Mouse (Mus musculus) hindbrain, embryonic 10.5 days (tissue): ENCODE measurements around the gene Clic3. TPM values are rescaled to one million over a fixed set of nuclear protein-coding genes. Genes with fewer than 3 reads are reported as not detected.

Experiments used
- polyA plus RNA-seq: library from polyadenylated mRNA; unstranded; fragments of >200 nt; fragmentation: Nextera tagmentation; extraction: Ambion mirVana; gene quantifications from 2 replicates; pipeline ENCODE4 v1.2.1, GENCODE M21; 2016

The Clic3 gene
- polyA plus RNA-seq, 1 experiment from 2014 or later: 0.90 TPM

Other genes starting within 250 kb of the Clic3 start
- 123 and 132 TPM in 2 replicates for gene Nelfb, start 245.3 kb upstream of the Clic3 start, polyA plus RNA-seq
- not detected in 2 replicates for gene Stpg3, start 242.2 kb upstream of the Clic3 start, polyA plus RNA-seq
- gene Fam166a, start 238.1 kb upstream of the Clic3 start, polyA plus RNA-seq: not detected in 2 replicates
- gene Tubb4b, start 232.1 kb upstream of the Clic3 start, polyA plus RNA-seq: 655 and 693 TPM in 2 replicates
- gene Slc34a3, start 222.5 kb upstream of the Clic3 start, polyA plus RNA-seq: not detected in 2 replicates
- gene Rnf224, start 220.1 kb upstream of the Clic3 start, polyA plus RNA-seq: not detected in 2 replicates
- gene Rnf208, start 214.6 kb upstream of the Clic3 start, polyA plus RNA-seq: 25.5 and 43.5 TPM in 2 replicates
- gene Cysrt1, start 214.4 kb upstream of the Clic3 start, polyA plus RNA-seq: not detected in 2 replicates
- gene AL732309.1, start 210.0 kb upstream of the Clic3 start, polyA plus RNA-seq: 5.7 and 6.2 TPM in 2 replicates
- 18.7 and 20.3 TPM in 2 replicates for gene Tmem203, start 201.4 kb upstream of the Clic3 start, polyA plus RNA-seq
- 8.1 and 9.5 TPM in 2 replicates for gene Tprn, start 194.2 kb upstream of the Clic3 start, polyA plus RNA-seq
- gene Ssna1, start 184.4 kb upstream of the Clic3 start, polyA plus RNA-seq: 248 and 259 TPM in 2 replicates
- 150 and 156 TPM in 2 replicates for gene Anapc2, start 184.4 kb upstream of the Clic3 start, polyA plus RNA-seq
- gene Tmem210, start 168.7 kb upstream of the Clic3 start, polyA plus RNA-seq: not detected in 2 replicates
- not detected in 2 replicates for gene Lrrc26, start 166.9 kb upstream of the Clic3 start, polyA plus RNA-seq
- gene Grin1, start 137.7 kb upstream of the Clic3 start, polyA plus RNA-seq: 1.2 and 4.5 TPM in 2 replicates
- gene Man1b1, start 124.5 kb upstream of the Clic3 start, polyA plus RNA-seq: 57.4 and 58.7 TPM in 2 replicates
- gene Dpp7, start 100.5 kb upstream of the Clic3 start, polyA plus RNA-seq: 21.1 and 21.8 TPM in 2 replicates
- 7.4 and 10.1 TPM in 2 replicates for gene Uap1l1, start 91.2 kb upstream of the Clic3 start, polyA plus RNA-seq
- gene Sapcd2, start 84.5 kb upstream of the Clic3 start, polyA plus RNA-seq: 71.6 and 75.1 TPM in 2 replicates
- gene Entpd2, start 61.0 kb upstream of the Clic3 start, polyA plus RNA-seq: 0.31 TPM in 1 of 2 replicates, not detected in the other
- 75.1 and 155 TPM in 2 replicates for gene Npdc1, start 57.5 kb upstream of the Clic3 start, polyA plus RNA-seq
- not detected in 2 replicates for gene Fut7, start 33.6 kb upstream of the Clic3 start, polyA plus RNA-seq
- 5.7 and 5.9 TPM in 2 replicates for gene Abca2, start 28.1 kb upstream of the Clic3 start, polyA plus RNA-seq
- 17.0 and 31.3 TPM in 2 replicates for gene Paxx, start 4.3 kb downstream of the Clic3 start, polyA plus RNA-seq
- 0.49 and 1.7 TPM in 2 replicates for gene Ptgds, start 13.2 kb downstream of the Clic3 start, polyA plus RNA-seq
- not detected in 2 replicates for gene Lcn12, start 37.1 kb downstream of the Clic3 start, polyA plus RNA-seq
- gene Fbxw5, start 43.9 kb downstream of the Clic3 start, polyA plus RNA-seq: 88.3 and 109 TPM in 2 replicates
- gene C8g, start 44.9 kb downstream of the Clic3 start, polyA plus RNA-seq: 5.8 and 6.0 TPM in 2 replicates
- gene Traf2, start 90.1 kb downstream of the Clic3 start, polyA plus RNA-seq: 38.2 and 40.1 TPM in 2 replicates
- gene Edf1, start 101.0 kb downstream of the Clic3 start, polyA plus RNA-seq: 376 and 388 TPM in 2 replicates
- gene Mamdc4, start 118.0 kb downstream of the Clic3 start, polyA plus RNA-seq: 1.4 and 3.8 TPM in 2 replicates
- 163 and 189 TPM in 2 replicates for gene Phpt1, start 118.4 kb downstream of the Clic3 start, polyA plus RNA-seq
- gene Ajm1, start 124.9 kb downstream of the Clic3 start, polyA plus RNA-seq: 0.05 and 0.44 TPM in 2 replicates
- 75.5 and 80.0 TPM in 2 replicates for gene Rabl6, start 151.7 kb downstream of the Clic3 start, polyA plus RNA-seq
- 0.17 and 0.18 TPM in 2 replicates for gene Ccdc183, start 160.8 kb downstream of the Clic3 start, polyA plus RNA-seq
- gene Tmem141, start 165.2 kb downstream of the Clic3 start, polyA plus RNA-seq: 17.4 and 18.3 TPM in 2 replicates
- gene Fcna, start 171.2 kb downstream of the Clic3 start, polyA plus RNA-seq: 1.00 and 1.2 TPM in 2 replicates
- not detected in 2 replicates for gene Lcn8, start 196.3 kb downstream of the Clic3 start, polyA plus RNA-seq
- gene Lcn5, start 201.1 kb downstream of the Clic3 start, polyA plus RNA-seq: not detected in 2 replicates
- not detected in 2 replicates for gene Lcn6, start 219.9 kb downstream of the Clic3 start, polyA plus RNA-seq
- not detected in 2 replicates for gene Lcn10, start 225.9 kb downstream of the Clic3 start, polyA plus RNA-seq
- not detected in 2 replicates for gene Obp2a, start 243.2 kb downstream of the Clic3 start, polyA plus RNA-seq
- gene Bmyc, start 249.9 kb downstream of the Clic3 start, polyA plus RNA-seq: 77.9 and 86.1 TPM in 2 replicates